Mouse (Mus musculus): ENCODE data around the gene Entpd2. TPM values are rescaled to one million over a fixed set of nuclear protein-coding genes. Genes with fewer than 3 reads are reported as not detected.
"Not testable (repeated sequence)": the region's sequence is repeated elsewhere in the genome, so short reads cannot be mapped to it uniquely, and the experiment has no call there.

Entpd2 gene
- polyA plus RNA-seq, 1 experiment: 107 TPM

- DNase-seq (ENCODE audit: low spot score): no peak
Measured at GRCm38 (mm10) chr2:25394281-25395221, 1.1 kb upstream of the Entpd2 start.

GRCm38 (mm10) chr2:25396597-25396983, 916 bp downstream of the Entpd2 start:
- DNase-seq (ENCODE audit: low spot score): no peak

- DNase-seq (ENCODE audit: low spot score): no peak
Measured at GRCm38 (mm10) chr2:25397010-25397409, 1.3 kb downstream of the Entpd2 start.

GRCm38 (mm10) chr2:25398065-25398464, 2.4 kb downstream of the Entpd2 start:
- DNase-seq (ENCODE audit: low spot score): no peak

DNA sequence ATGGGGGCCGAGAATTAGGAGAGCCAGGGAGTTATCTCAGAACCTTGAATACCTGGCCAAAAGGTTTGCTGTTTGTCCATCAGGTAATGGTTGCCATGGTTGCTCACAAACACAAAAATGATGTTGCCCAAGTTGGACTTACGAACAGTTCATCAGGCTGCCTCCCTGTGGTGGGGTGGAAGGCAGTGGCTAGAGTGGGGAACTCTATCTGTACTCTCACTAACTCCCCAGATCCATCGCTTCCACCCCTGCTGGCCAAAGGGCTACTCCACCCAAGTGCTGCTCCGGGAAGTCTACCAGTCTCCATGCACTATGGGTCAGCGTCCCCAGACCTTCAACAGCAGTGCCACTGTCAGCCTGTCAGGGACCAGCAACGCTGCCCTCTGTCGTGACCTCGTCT, 3.4 kb downstream of the Entpd2 start, which contains the start of gene Npdc1:
Npdc1 (plus strand) TSS at position 301 of the 400 bp plus-strand sequence.
- DNase-seq (ENCODE audit: low spot score): no peak

- no peak for DNase-seq (ENCODE audit: low spot score)
Measured at GRCm38 (mm10) chr2:25400291-25400690, 4.6 kb downstream of the Entpd2 start.

DNA sequence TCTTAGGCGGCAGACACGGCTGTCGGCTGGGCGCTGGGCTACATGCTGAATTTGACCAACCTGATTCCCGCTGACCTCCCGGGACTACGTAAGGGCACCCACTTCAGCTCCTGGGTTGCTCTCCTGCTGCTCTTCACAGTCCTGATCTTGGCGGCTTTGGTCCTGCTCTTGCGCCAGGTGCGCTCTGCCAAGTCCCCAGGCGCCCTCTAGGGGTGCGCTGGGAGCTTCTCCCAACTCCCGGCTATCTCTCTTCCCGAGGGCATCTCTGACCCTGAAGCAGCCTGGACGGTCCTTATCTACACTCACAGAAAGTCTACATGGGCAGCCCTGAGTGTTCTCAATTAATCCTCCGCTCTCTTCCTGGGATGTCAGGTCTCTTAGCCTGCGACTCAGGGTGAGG, 5.1 kb downstream of the Entpd2 start:
- DNase-seq (ENCODE audit: low spot score): no peak

- DNase-seq (ENCODE audit: low spot score): no peak
Measured at GRCm38 (mm10) chr2:25402377-25402971, 6.8 kb downstream of the Entpd2 start.

- peak; percentile 56 for DNase-seq (ENCODE audit: low spot score)
Measured at GRCm38 (mm10) chr2:25402972-25403601, 7.4 kb downstream of the Entpd2 start.

- DNase-seq (ENCODE audit: low spot score): no peak
Measured at GRCm38 (mm10) chr2:25403994-25404393, 8.3 kb downstream of the Entpd2 start.

- no peak for DNase-seq (ENCODE audit: low spot score)
Measured at GRCm38 (mm10) chr2:25408908-25409307, 13.2 kb downstream of the Entpd2 start.

DNA sequence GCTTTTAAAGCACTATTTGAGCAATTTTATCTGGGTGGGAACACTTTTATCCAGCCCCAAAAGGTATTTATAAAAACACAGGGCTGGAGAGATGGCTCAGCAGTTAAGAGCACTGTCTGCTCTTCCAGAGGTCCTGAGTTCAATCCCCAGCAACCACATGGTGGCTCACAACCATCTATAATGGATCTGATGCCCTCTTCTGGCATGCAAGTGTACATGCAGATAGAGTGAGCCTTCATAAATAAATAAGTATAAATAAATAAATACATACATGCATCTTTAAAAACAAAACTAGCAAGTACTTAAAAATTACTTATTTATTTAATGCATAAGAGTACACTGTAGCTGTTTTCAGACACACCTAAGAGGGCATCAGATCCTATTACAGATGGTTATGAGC, 17.8 kb downstream of the Entpd2 start:
- not testable (repeated sequence) for DNase-seq (ENCODE audit: low spot score)

- no peak for DNase-seq (ENCODE audit: low spot score)
Measured at GRCm38 (mm10) chr2:25417426-25417825, 21.8 kb downstream of the Entpd2 start.

DNA sequence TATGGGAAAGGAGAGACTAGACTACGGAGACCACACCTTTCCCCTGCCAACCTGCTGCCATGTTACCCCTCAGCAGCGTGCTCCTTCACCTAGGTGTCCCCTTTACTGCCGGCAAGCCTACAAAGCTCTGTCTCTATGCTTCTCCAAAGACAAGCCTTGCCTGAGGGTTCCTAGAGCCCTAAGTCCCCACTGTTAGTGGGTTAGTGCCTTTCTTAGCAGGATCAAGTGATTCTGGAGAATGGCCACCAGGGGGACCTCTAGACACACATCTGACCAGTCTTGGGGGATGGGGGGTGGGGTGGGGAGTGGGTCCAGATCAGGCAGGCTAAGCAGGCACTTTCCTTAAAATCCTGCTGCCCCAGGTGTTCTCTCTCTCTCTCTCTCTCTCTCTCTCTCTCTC, 26.2 kb downstream of the Entpd2 start:
- no peak for DNase-seq (ENCODE audit: low spot score)

DNA sequence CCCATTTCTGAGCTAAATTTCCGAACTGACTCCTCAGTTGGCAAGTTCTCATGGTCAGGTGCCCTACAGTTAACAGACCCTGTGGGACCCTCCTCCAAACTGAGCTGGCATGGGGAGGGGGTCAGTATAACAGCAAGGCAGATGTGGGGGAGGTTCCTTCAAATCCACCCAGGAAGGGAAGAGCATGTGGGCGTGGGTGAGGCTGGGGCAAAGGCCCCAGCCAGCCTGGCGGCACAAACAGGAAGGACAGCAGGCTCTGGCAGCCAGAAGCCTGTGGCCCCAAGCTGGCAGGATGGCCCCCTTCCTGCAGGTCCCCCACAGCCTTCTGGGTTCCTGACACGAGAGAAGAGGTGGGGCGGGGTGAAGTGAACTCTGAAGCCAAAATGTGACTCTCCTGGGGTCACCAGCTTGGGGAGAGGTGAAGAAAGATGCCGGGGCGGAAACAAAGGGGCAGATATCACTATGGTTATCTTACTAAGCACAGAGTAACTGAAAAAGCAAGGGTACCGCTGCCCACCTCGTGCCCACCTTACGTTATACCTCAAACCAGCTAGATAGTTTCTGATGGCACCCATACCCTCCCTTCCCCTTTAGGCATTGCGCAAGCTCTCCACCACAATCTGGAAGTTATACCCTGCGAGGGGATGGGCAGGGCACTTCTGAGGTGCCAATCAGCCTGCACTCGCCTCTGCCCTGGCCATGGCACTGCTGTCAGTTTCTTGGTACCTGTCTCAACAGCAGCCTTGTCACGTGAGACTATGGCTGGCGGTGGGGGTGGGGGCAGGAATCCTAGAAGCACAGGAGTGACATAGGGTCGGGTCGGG, 27.1 kb downstream of the Entpd2 start, which contains the start of gene Fut7:
Fut7 (plus strand) TSS at position 681 of the 824 bp plus-strand sequence.
- no peak for DNase-seq (ENCODE audit: low spot score)

DNA sequence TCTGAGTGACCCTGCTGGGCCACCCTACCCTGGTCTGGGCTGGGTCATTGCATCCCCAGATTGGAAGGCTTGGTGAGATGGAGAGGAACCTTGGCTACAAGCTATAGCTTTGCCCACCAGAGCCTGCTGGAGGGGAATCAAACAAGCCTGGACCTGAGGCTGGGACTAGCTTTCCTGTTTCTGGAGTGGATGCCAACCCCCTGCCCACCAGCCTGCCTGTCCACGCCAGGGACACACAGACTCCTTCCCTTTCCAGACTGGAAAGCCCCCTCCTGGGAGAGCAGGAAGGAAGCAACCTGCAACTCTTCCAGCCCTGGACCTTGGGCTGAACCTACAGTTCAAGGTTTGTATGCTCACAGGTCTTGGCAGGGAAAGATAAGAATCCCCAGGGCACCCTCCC, 28.0 kb downstream of the Entpd2 start:
- DNase-seq (ENCODE audit: low spot score): no peak

DNA sequence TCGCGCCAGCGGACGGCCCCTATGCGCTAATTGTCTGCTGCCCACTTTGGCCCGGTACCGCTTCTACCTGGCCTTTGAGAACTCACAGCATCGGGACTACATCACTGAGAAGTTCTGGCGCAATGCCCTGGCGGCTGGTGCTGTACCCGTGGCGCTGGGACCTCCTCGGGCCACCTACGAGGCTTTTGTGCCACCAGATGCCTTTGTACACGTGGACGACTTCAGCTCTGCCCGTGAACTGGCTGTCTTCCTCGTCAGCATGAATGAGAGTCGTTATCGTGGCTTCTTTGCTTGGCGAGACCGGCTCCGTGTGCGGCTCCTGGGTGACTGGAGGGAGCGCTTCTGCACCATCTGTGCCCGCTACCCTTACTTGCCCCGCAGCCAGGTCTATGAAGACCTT, 29.8 kb downstream of the Entpd2 start:
- no peak for DNase-seq (ENCODE audit: low spot score)

- no peak for DNase-seq (ENCODE audit: low spot score)
Measured at GRCm38 (mm10) chr2:25426721-25427191, 31.1 kb downstream of the Entpd2 start.

GRCm38 (mm10) chr2:25427256-25427655, 31.6 kb downstream of the Entpd2 start:
- DNase-seq (ENCODE audit: low spot score): no peak

DNA sequence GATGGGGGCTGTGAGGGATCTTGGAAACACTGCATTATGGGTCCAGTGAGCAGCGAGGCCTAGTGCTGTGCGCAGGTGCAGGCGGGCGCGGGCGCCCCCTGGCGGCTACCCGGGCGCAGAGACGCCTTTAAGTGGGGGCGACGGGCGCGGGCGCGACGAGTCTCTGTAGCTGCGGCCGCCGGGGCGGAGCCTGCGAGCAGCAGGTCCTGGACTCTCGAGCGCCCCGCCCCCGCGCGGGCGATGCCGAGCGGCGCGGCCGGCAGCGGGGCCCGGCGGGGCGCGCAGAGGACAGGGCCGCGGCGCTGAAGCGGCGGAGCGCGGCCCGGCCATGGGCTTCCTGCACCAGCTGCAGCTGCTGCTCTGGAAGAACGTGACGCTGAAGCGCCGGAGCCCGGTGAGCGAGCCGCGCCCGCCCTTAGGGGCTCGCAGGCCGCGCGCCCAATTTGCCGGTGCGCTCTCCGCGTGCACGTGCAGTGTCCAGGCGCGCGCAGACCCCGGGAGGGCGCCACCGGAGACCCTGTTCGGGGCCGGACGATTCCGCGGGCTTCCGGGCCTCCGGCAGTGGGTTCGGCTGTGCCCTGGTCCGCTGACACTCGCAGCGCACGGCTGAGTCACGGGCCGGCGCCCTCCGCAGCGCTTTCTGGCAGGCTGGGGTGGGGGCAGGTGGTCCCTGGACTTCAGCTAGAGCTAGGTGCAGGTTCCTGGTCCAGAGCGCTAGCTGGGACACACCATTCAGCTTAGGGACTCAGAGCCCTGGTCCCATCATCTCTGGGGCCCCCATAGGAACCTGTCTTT, 33.0 kb downstream of the Entpd2 start, which contains the start of gene Abca2:
Abca2 (plus strand) TSS at position 262 of the 795 bp plus-strand sequence.
- DNase-seq (ENCODE audit: low spot score): peak; percentile 91
